Mouse (Mus musculus) ES-E14 (cell line): ENCODE measurements around the gene Npdc1. TPM values are rescaled to one million over a fixed set of nuclear protein-coding genes. Genes with fewer than 3 reads are reported as not detected.
A peak's percentile ranks its signal among the peaks of the same experiment; 100 is the strongest.

Experiments used
- DNase-seq: peaks from one replicate; pipeline ENCODE4 v3.0.0-alpha.2; 2013; ENCODE audit warnings: low read depth, low spot score
- H3K27ac ChIP-seq: 2 replicates; pipeline ENCODE4 v1.5.1; 2012; ENCODE audit warnings: low read depth, mild to moderate bottlenecking, low read length, moderate library complexity, mixed read lengths; ENCODE audit not compliant: poor library complexity, insufficient read depth, severe bottlenecking
- H3K36me3 ChIP-seq: 2 replicates; pipeline ENCODE4 v1.6.1; 2012; ENCODE audit warnings: mild to moderate bottlenecking, low read length, moderate library complexity, mixed read lengths; ENCODE audit not compliant: control insufficient read depth, poor library complexity, insufficient read depth, severe bottlenecking
- H3K4me1 ChIP-seq, 2 experiments: fragments of 150-350 bp in 1 of 2; sonication (generic) in 1 of 2; 2 replicates each; pipeline ENCODE4 v1.6.1; 2012; ENCODE audit warnings: low read length in 2 of 2, mild to moderate bottlenecking in 1 of 2, mixed read lengths in 1 of 2; ENCODE audit not compliant: control insufficient read depth in 2 of 2, insufficient read depth in 2 of 2, poor library complexity in 1 of 2
- H3K4me3 ChIP-seq, 2 experiments: fragments of 150-350 bp in 1 of 2; sonication (generic) in 1 of 2; 2 replicates each; pipeline ENCODE4 v1.5.1; 2012; ENCODE audit warnings: low read length in 2 of 2, low read depth in 1 of 2, mild to moderate bottlenecking in 1 of 2, mixed read lengths in 1 of 2; ENCODE audit not compliant: insufficient read depth in 1 of 2, poor library complexity in 1 of 2, severe bottlenecking in 1 of 2
- H3K9ac ChIP-seq: 2 replicates; pipeline ENCODE4 v1.6.1; 2012; ENCODE audit warnings: low read depth, mild to moderate bottlenecking, low read length, mixed read lengths; ENCODE audit not compliant: poor library complexity, insufficient read depth, severe bottlenecking
- H3K9me3 ChIP-seq: fragments of 150-350 bp; sonication (generic); 2 replicates; pipeline ENCODE4 v1.6.1; 2012; ENCODE audit warnings: low read depth, mild to moderate bottlenecking, low read length; ENCODE audit not compliant: control insufficient read depth, insufficient read depth
- CHD2 ChIP-seq: IDR thresholded peaks from 2 replicates; pipeline ENCODE4 v1.6.1; 2014; ENCODE audit warnings: mild to moderate bottlenecking, low read depth, low read length, inconsistent platforms
- HCFC1 ChIP-seq: IDR thresholded peaks from 2 replicates; pipeline ENCODE4 v1.6.1; 2012; ENCODE audit warnings: low read length, inconsistent platforms, borderline replicate concordance; ENCODE audit not compliant: insufficient read depth
- MAFK ChIP-seq: IDR thresholded peaks from 2 replicates; pipeline ENCODE4 v1.6.1; 2014; ENCODE audit warnings: mild to moderate bottlenecking, low read depth, low read length, inconsistent platforms; ENCODE audit not compliant: insufficient read depth
- ZC3H11A ChIP-seq: IDR thresholded peaks from 2 replicates; pipeline ENCODE4 v1.6.1; 2012; ENCODE audit warnings: low read depth, mild to moderate bottlenecking, inconsistent platforms, low read length, borderline replicate concordance
- ZNF384 ChIP-seq: IDR thresholded peaks from 2 replicates; pipeline ENCODE4 v1.6.1; 2012; ENCODE audit warnings: low read depth, low read length, inconsistent platforms
- in situ Hi-C, 2 experiments: fragments of 600-800 bp; cut with MboI; formaldehyde crosslinking; loops; one replicate each; pipeline ENCODE4 v1.15.1; 2025; ENCODE audit warnings: low sequenced_read_pairs in 2 of 2, inconsistent platforms in 1 of 2; ENCODE audit not compliant: unreplicated experiment in 2 of 2
- total RNA-seq: library from RNA; depleted of rRNA; stranded (reverse); fragments of 300-350 nt; gene quantifications from 2 replicates; pipeline ENCODE4 v1.2.3, GENCODE M21; 2012

Npdc1 gene
- total RNA-seq, 1 experiment: 28.3 TPM

- Histone ChIP-seq H3K4me3 (no peak overlapping the region), H3K36me3 (no peaks in the 10 kb centered on the region), H3K9ac (no peak overlapping the region), H3K9me3 (no peaks in the 10 kb centered on the region), H3K27ac (no peak overlapping the region), H3K4me1 (peaks cover 0 to 8% of the 10 kb centered on the region in 2 experiments; a peak in 2 of 4 replicates)
- TF ChIP-seq ZC3H11A: 0 out of 2 replicates have a peak, but pooled peaks have one; percentile 22
- TF ChIP-seq HCFC1: no peak
- in situ Hi-C loops: no loop called here
- peak; percentile 80 for DNase-seq
Measured at GRCm38 (mm10) chr2:25421896-25422295, 22.7 kb downstream of the Npdc1 start.

GRCm38 (mm10) chr2:25422587-25423410, 23.6 kb downstream of the Npdc1 start, which contains the start of gene Fut7:
TSS of gene Fut7 (plus strand) at chr2:25423267.
- no peak for DNase-seq
- no peak within 1 kb of the TSS for H3K9ac ChIP-seq
- H3K27ac ChIP-seq: no peak within 1 kb of the TSS
- H3K9me3 ChIP-seq: no peaks in the 10 kb centered on the region
- TF ChIP-seq CHD2: no peak
- TF ChIP-seq HCFC1: no peak
- TF ChIP-seq MAFK: no peak
- no peak for TF ChIP-seq ZNF384
- TF ChIP-seq ZC3H11A: no peak
- no peak within 1 kb of the TSS for H3K4me3 ChIP-seq
- no peaks in the 10 kb centered on the region for H3K36me3 ChIP-seq
- peaks cover 0 to 8% of the 10 kb centered on the region in 2 experiments; a peak in 2 of 4 replicates for H3K4me1 ChIP-seq
- in situ Hi-C loops: no loop called here

GRCm38 (mm10) chr2:25423626-25424025, 24.5 kb downstream of the Npdc1 start:
- in situ Hi-C loops: no loop called here
- Histone ChIP-seq H3K4me1 (peaks cover 0 to 8% of the 10 kb centered on the region in 2 experiments; a peak in 2 of 4 replicates), H3K9ac (no peak overlapping the region), H3K27ac (no peak overlapping the region), H3K9me3 (no peaks in the 10 kb centered on the region), H3K4me3 (no peak overlapping the region), H3K36me3 (no peaks in the 10 kb centered on the region)
- DNase-seq: no peak
- TF ChIP-seq CHD2: no peak
- no peak for TF ChIP-seq HCFC1
- no peak for TF ChIP-seq ZC3H11A
- TF ChIP-seq MAFK: no peak
- TF ChIP-seq ZNF384: no peak

GRCm38 (mm10) chr2:25425481-25425880, 26.3 kb downstream of the Npdc1 start:
- H3K9me3 ChIP-seq: no peaks in the 10 kb centered on the region
- peak overlapping the region; percentile 47 to 50 for H3K4me3 ChIP-seq
- H3K36me3 ChIP-seq: no peaks in the 10 kb centered on the region
- no peak overlapping the region for H3K27ac ChIP-seq
- no peak for TF ChIP-seq ZNF384
- no peak for TF ChIP-seq MAFK
- no peak for TF ChIP-seq ZC3H11A
- TF ChIP-seq CHD2: no peak
- TF ChIP-seq HCFC1: no peak
- in situ Hi-C loops: no loop called here
- H3K4me1 ChIP-seq: peaks cover 0 to 12% of the 10 kb centered on the region in 2 experiments; a peak in 2 of 4 replicates
- peak overlapping the region; percentile 9; the same call in 1 of the 2 replicates for H3K9ac ChIP-seq
- DNase-seq: no peak
